Mouse (Mus musculus): ENCODE measurements around the gene Rtel1. TPM values are rescaled to one million over a fixed set of nuclear protein-coding genes. Genes with fewer than 3 reads are reported as not detected.
"Not testable (repeated sequence)": the region's sequence is repeated elsewhere in the genome, so short reads cannot be mapped to it uniquely, and the experiment has no call there.

The Rtel1 gene
- polyA plus RNA-seq, 1 experiment, result 119 TPM

- no peaks in the 10 kb centered on the region for H3K4me1 ChIP-seq (replicated peaks; ENCODE audit: control insufficient read depth, insufficient read depth, low read length)
- H3K36me3 ChIP-seq (ENCODE audit: control insufficient read depth, insufficient read depth, low read length), result peaks cover 30% of the 10 kb centered on the region
- H3K27me3 ChIP-seq (ENCODE audit: control insufficient read depth, insufficient read depth, low read length), result no peaks in the 10 kb centered on the region
- DNase-seq, result no peak
- H3K4me3 ChIP-seq (ENCODE audit: control insufficient read depth, insufficient read depth, low read length), result no peak overlapping the region
- no peak for TF ChIP-seq POLR2A (IDR thresholded peaks at IDR 0.05; ENCODE audit: control insufficient read depth, extremely low read depth, insufficient read depth, low read length, poor library complexity)
- TF ChIP-seq CTCF (IDR thresholded peaks at IDR 0.05; ENCODE audit: borderline replicate concordance, control insufficient read depth, extremely low read depth, insufficient read depth, low read length, poor library complexity), result no peak
- 94% methylated on average over 1 of the region's 1 CpGs for WGBS
- H3K27ac ChIP-seq (ENCODE audit: control insufficient read depth, insufficient read depth, low read length), result no peak overlapping the region
Measured at GRCm38 (mm10) chr2:181279968-181280367, 39.6 kb upstream of the Rtel1 start.

- Histone ChIP-seq H3K27me3 (ENCODE audit: control insufficient read depth, insufficient read depth, low read length) (no peaks in the 10 kb centered on the region), H3K4me1 (replicated peaks; ENCODE audit: control insufficient read depth, insufficient read depth, low read length) (0 out of 2 replicates have a peak, but pooled peaks cover 2% of the 10 kb centered on the region), H3K4me3 (ENCODE audit: control insufficient read depth, insufficient read depth, low read length) (peak overlapping the region; percentile 79), H3K36me3 (ENCODE audit: control insufficient read depth, insufficient read depth, low read length) (no peaks in the 10 kb centered on the region), H3K27ac (ENCODE audit: control insufficient read depth, insufficient read depth, low read length) (peak overlapping the region; percentile 83)
- no peak for DNase-seq
- TF ChIP-seq POLR2A (IDR thresholded peaks at IDR 0.05; ENCODE audit: control insufficient read depth, extremely low read depth, insufficient read depth, low read length, poor library complexity), result no peak
- TF ChIP-seq CTCF (IDR thresholded peaks at IDR 0.05; ENCODE audit: borderline replicate concordance, control insufficient read depth, extremely low read depth, insufficient read depth, low read length, poor library complexity), result no peak
- WGBS, result 42% methylated on average over 6 of the region's 6 CpGs
Measured at GRCm38 (mm10) chr2:181286629-181287337, 32.8 kb upstream of the Rtel1 start.

- Histone ChIP-seq H3K4me1 (replicated peaks; ENCODE audit: control insufficient read depth, insufficient read depth, low read length) (0 out of 2 replicates have a peak, but pooled peaks cover 2% of the 10 kb centered on the region), H3K27ac (ENCODE audit: control insufficient read depth, insufficient read depth, low read length) (peak overlapping the region; percentile 83), H3K36me3 (ENCODE audit: control insufficient read depth, insufficient read depth, low read length) (no peaks in the 10 kb centered on the region), H3K4me3 (ENCODE audit: control insufficient read depth, insufficient read depth, low read length) (peak overlapping the region; percentile 79), H3K27me3 (ENCODE audit: control insufficient read depth, insufficient read depth, low read length) (no peaks in the 10 kb centered on the region)
- WGBS, result 4% methylated on average over 47 of the region's 71 CpGs
- TF ChIP-seq CTCF (IDR thresholded peaks at IDR 0.05; ENCODE audit: borderline replicate concordance, control insufficient read depth, extremely low read depth, insufficient read depth, low read length, poor library complexity) (no peak), POLR2A (IDR thresholded peaks at IDR 0.05; ENCODE audit: control insufficient read depth, extremely low read depth, insufficient read depth, low read length, poor library complexity) (peak; percentile 93)
- peak; percentile 84 for DNase-seq
Measured at GRCm38 (mm10) chr2:181287338-181287957, 32.1 kb upstream of the Rtel1 start.

- DNase-seq, result peak; percentile 90
- Histone ChIP-seq H3K27ac (ENCODE audit: control insufficient read depth, insufficient read depth, low read length) (peak within 1 kb of the TSS; percentile 83), H3K4me3 (ENCODE audit: control insufficient read depth, insufficient read depth, low read length) (peak within 1 kb of the TSS; percentile 79)
- H3K36me3 ChIP-seq (ENCODE audit: control insufficient read depth, insufficient read depth, low read length); H3K27me3 ChIP-seq (ENCODE audit: control insufficient read depth, insufficient read depth, low read length); H3K4me1 ChIP-seq (replicated peaks; ENCODE audit: control insufficient read depth, insufficient read depth, low read length): not testable (repeated sequence)
- WGBS, result 15% methylated on average over 38 of the region's 38 CpGs
- TF ChIP-seq CTCF (IDR thresholded peaks at IDR 0.05; ENCODE audit: borderline replicate concordance, control insufficient read depth, extremely low read depth, insufficient read depth, low read length, poor library complexity), result peak; percentile 48; the same call in 1 of the 2 replicates
Measured at GRCm38 (mm10) chr2:181287958-181288350, 31.6 kb upstream of the Rtel1 start, which contains the start of gene Gmeb2. Gene Gmeb2, minus strand, starts transcription at chr2:181288035.

GRCm38 (mm10) chr2:181288691-181289090 is 30.8 kb upstream of the Rtel1 start:
- no peak overlapping the region for H3K27ac ChIP-seq (ENCODE audit: control insufficient read depth, insufficient read depth, low read length)
- H3K27me3 ChIP-seq (ENCODE audit: control insufficient read depth, insufficient read depth, low read length), result no peaks in the 10 kb centered on the region
- no peak for TF ChIP-seq POLR2A (IDR thresholded peaks at IDR 0.05; ENCODE audit: control insufficient read depth, extremely low read depth, insufficient read depth, low read length, poor library complexity)
- TF ChIP-seq CTCF (IDR thresholded peaks at IDR 0.05; ENCODE audit: borderline replicate concordance, control insufficient read depth, extremely low read depth, insufficient read depth, low read length, poor library complexity), result no peak
- 0 out of 2 replicates have a peak, but pooled peaks cover 2% of the 10 kb centered on the region for H3K4me1 ChIP-seq (replicated peaks; ENCODE audit: control insufficient read depth, insufficient read depth, low read length)
- H3K4me3 ChIP-seq (ENCODE audit: control insufficient read depth, insufficient read depth, low read length), result no peak overlapping the region
- DNase-seq, result no peak
- 76% methylated on average over 3 of the region's 3 CpGs for WGBS
- H3K36me3 ChIP-seq (ENCODE audit: control insufficient read depth, insufficient read depth, low read length), result no peaks in the 10 kb centered on the region

GRCm38 (mm10) chr2:181290937-181291336 is 28.6 kb upstream of the Rtel1 start:
- DNase-seq, result no peak
- Histone ChIP-seq H3K27ac (ENCODE audit: control insufficient read depth, insufficient read depth, low read length) (no peak overlapping the region), H3K36me3 (ENCODE audit: control insufficient read depth, insufficient read depth, low read length) (no peaks in the 10 kb centered on the region), H3K4me1 (replicated peaks; ENCODE audit: control insufficient read depth, insufficient read depth, low read length) (0 out of 2 replicates have a peak, but pooled peaks cover 2% of the 10 kb centered on the region), H3K4me3 (ENCODE audit: control insufficient read depth, insufficient read depth, low read length) (no peak overlapping the region), H3K27me3 (ENCODE audit: control insufficient read depth, insufficient read depth, low read length) (no peaks in the 10 kb centered on the region)
- 48% methylated on average over 1 of the region's 1 CpGs for WGBS
- TF ChIP-seq POLR2A (IDR thresholded peaks at IDR 0.05; ENCODE audit: control insufficient read depth, extremely low read depth, insufficient read depth, low read length, poor library complexity), result no peak
- no peak for TF ChIP-seq CTCF (IDR thresholded peaks at IDR 0.05; ENCODE audit: borderline replicate concordance, control insufficient read depth, extremely low read depth, insufficient read depth, low read length, poor library complexity)
